Mouse (Mus musculus): Measurements from ENCODE around the gene Gtse1. TPM values are rescaled to one million over a fixed set of nuclear protein-coding genes. Genes with fewer than 3 reads are reported as not detected.
A peak's percentile ranks its signal among the peaks of the same experiment; 100 is the strongest.

Gtse1 gene
- polyA plus RNA-seq, 1 experiment from 2014 or later = 22.9 TPM

DNA sequence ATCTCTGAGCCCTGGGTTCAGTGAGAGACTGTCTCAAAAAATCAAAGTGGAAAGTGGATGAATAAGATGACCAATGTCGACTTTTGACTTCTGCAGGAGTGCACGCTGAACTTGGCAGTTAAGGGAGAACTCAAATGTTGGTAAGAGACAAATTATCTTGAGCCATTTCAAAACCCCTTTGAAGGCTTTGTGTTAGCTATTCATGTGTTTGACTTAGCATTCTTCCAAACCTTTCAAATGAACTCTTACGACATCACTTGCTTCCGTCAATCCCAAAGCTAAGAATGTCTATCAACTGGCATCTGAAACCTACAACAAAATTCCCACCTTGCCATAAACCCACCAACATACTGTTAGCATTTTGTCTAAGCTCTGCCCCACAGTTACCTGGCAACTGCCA lies 31.5 kb upstream of the Gtse1 start:
- Histone ChIP-seq H3K4me2 (ENCODE audit: low read depth, low read length) (no peak overlapping the region), H3K4me3 (ENCODE audit: low read length) (no peak overlapping the region), H3K27ac (ENCODE audit: low read length) (no peak overlapping the region), H3K27me3 (replicated peaks; ENCODE audit: control insufficient read depth, insufficient read depth, low read length) (no peaks in the 10 kb centered on the region), H3K4me1 (ENCODE audit: control insufficient read depth, insufficient read depth, low read length) (peaks cover 8% of the 10 kb centered on the region; the same call in 1 of the 2 replicates), H3K9ac (ENCODE audit: low read depth, low read length) (no peak overlapping the region), H3K9me3 (ENCODE audit: control insufficient read depth, low read length) (no peaks in the 10 kb centered on the region), H3K36me3 (ENCODE audit: control insufficient read depth, insufficient read depth, low read length) (no peaks in the 10 kb centered on the region)
- 83% methylated on average over 4 of the region's 4 CpGs for WGBS
- no peak for ATAC-seq

DNA sequence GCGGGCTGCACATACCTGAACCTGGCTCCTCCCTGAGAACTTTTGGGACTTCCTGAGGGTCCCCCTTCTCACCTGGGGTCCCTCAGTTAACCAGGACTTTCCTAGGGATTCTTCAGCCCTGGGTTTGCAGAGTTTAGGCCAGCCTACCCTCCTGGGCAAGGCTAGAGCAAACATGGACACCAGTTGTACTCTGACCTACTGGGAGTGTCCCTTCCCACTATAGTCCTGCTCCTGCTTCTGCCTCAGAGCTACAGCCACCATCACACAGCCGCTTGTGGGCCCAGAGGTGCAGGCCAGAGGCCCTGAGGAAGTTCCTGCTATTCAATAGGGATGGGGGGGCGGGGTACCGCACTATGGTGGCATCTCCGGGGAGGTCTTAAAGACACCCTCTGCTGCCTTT lies 30.1 kb upstream of the Gtse1 start:
- Histone ChIP-seq H3K27me3 (replicated peaks; ENCODE audit: control insufficient read depth, insufficient read depth, low read length) (no peaks in the 10 kb centered on the region), H3K36me3 (ENCODE audit: control insufficient read depth, insufficient read depth, low read length) (no peaks in the 10 kb centered on the region), H3K9me3 (ENCODE audit: control insufficient read depth, low read length) (no peaks in the 10 kb centered on the region), H3K4me2 (ENCODE audit: low read depth, low read length) (no peak overlapping the region), H3K27ac (ENCODE audit: low read length) (no peak overlapping the region), H3K4me3 (ENCODE audit: low read length) (no peak overlapping the region), H3K9ac (ENCODE audit: low read depth, low read length) (no peak overlapping the region), H3K4me1 (ENCODE audit: control insufficient read depth, insufficient read depth, low read length) (peaks cover 8% of the 10 kb centered on the region; the same call in 1 of the 2 replicates)
- WGBS = 63% methylated on average over 5 of the region's 5 CpGs
- 0 out of 2 replicates have a peak, but pooled peaks have one; percentile 44 for ATAC-seq

DNA sequence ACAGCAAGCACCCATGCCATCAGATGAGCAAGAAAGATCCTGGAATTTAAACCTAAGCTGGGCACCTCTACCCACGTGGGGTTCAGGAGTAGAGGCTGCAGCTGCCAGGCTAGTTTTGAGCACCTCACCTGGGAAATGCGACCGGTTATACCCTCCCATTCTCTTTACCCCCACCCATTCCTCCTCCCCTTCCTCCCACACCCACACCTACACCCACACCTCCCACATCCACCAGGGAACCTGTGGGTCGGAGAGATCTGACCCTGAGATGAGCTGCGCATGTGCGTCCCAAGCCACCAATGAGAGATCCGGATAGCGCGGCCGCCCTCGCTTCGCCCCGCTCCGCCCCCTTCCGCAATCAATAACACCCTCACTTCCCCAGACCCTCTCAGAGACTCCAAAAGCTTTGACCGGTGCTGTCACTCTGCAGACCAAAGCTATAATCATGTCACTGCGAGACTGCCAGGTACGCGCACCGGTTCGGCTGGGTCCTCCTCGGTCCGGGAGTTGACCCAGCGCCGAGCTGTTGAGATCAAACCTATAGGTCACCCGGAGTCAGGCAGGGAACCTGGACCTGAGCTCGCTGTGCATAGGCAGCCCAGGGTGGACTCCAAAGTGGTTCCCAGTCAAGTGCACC lies 27.5 kb upstream of the Gtse1 start, which contains the start of gene Ttc38:
TSS of gene Ttc38 (plus strand) at position 353 of the 637 bp plus-strand sequence.
- H3K9me3 ChIP-seq (ENCODE audit: control insufficient read depth, low read length) = no peaks in the 10 kb centered on the region
- peak; percentile 92 for ATAC-seq
- under 1% methylated on average over 27 of the region's 27 CpGs for WGBS
- peaks cover 8% of the 10 kb centered on the region; the same call in 1 of the 2 replicates for H3K4me1 ChIP-seq (ENCODE audit: control insufficient read depth, insufficient read depth, low read length)
- no peaks in the 10 kb centered on the region for H3K36me3 ChIP-seq (ENCODE audit: control insufficient read depth, insufficient read depth, low read length)
- H3K4me3 ChIP-seq (ENCODE audit: low read length) = peak within 1 kb of the TSS; percentile 58
- no peaks in the 10 kb centered on the region for H3K27me3 ChIP-seq (replicated peaks; ENCODE audit: control insufficient read depth, insufficient read depth, low read length)
- peak within 1 kb of the TSS; percentile 65; the same call in 1 of the 2 replicates for H3K27ac ChIP-seq (ENCODE audit: low read length)
- H3K9ac ChIP-seq (ENCODE audit: low read depth, low read length) = peak within 1 kb of the TSS; percentile 75
- peak within 1 kb of the TSS; percentile 82 for H3K4me2 ChIP-seq (ENCODE audit: low read depth, low read length)

DNA sequence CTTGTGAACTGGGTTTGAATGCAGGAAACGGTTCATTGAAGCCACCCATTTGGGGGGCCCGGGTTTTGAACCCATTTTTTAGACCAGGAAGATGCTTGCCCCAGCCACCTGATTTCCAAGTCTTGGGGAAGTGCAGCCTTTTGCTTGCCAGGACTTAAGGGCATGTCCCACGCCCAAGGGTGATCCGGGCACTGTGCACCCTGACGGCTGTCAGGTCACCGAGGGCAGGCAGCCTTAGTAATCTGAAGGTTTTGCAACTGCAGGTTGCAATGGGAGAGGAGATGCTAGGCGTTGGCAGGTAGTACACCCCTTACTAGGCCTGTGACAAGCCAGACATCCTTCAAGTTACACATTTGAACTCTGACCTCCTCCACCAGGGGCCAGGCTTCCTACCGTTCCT lies 26.9 kb upstream of the Gtse1 start:
- peak overlapping the region; percentile 58 for H3K4me3 ChIP-seq (ENCODE audit: low read length)
- H3K36me3 ChIP-seq (ENCODE audit: control insufficient read depth, insufficient read depth, low read length) = no peaks in the 10 kb centered on the region
- peaks cover 8% of the 10 kb centered on the region; the same call in 1 of the 2 replicates for H3K4me1 ChIP-seq (ENCODE audit: control insufficient read depth, insufficient read depth, low read length)
- no peaks in the 10 kb centered on the region for H3K9me3 ChIP-seq (ENCODE audit: control insufficient read depth, low read length)
- H3K27me3 ChIP-seq (replicated peaks; ENCODE audit: control insufficient read depth, insufficient read depth, low read length) = no peaks in the 10 kb centered on the region
- peak overlapping the region; percentile 75 for H3K9ac ChIP-seq (ENCODE audit: low read depth, low read length)
- ATAC-seq = peak; percentile 36
- WGBS = 45% methylated on average over 8 of the region's 8 CpGs
- peak overlapping the region; percentile 82 for H3K4me2 ChIP-seq (ENCODE audit: low read depth, low read length)
- H3K27ac ChIP-seq (ENCODE audit: low read length) = peak overlapping the region; percentile 65; the same call in 1 of the 2 replicates

DNA sequence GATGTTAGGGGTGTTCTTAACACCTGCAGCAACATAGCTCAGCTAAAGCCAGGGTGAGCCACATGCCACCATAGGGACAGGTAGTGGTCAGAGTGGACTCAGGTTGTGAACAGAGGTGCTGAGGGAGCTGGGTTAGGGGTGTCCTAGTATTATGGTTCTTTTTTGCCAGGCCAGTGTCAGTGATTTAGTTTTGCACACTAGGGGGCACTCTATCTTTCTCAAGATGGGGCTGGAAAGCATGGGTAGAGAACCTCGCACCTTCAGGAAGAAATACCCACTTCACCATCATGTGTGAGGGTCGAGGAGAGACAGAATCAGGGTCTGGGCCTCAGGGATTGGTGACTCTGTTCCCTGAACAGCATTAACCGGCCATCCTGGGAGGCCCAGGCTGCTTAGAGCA lies 24.2 kb upstream of the Gtse1 start:
- no peak for ATAC-seq
- Histone ChIP-seq H3K4me3 (ENCODE audit: low read length) (no peak overlapping the region), H3K9ac (ENCODE audit: low read depth, low read length) (no peak overlapping the region), H3K4me1 (ENCODE audit: control insufficient read depth, insufficient read depth, low read length) (peaks cover 8% of the 10 kb centered on the region; the same call in 1 of the 2 replicates), H3K4me2 (ENCODE audit: low read depth, low read length) (no peak overlapping the region), H3K9me3 (ENCODE audit: control insufficient read depth, low read length) (no peaks in the 10 kb centered on the region), H3K27me3 (replicated peaks; ENCODE audit: control insufficient read depth, insufficient read depth, low read length) (no peaks in the 10 kb centered on the region), H3K36me3 (ENCODE audit: control insufficient read depth, insufficient read depth, low read length) (no peaks in the 10 kb centered on the region), H3K27ac (ENCODE audit: low read length) (no peak overlapping the region)
- 57% methylated on average over 3 of the region's 3 CpGs for WGBS

DNA sequence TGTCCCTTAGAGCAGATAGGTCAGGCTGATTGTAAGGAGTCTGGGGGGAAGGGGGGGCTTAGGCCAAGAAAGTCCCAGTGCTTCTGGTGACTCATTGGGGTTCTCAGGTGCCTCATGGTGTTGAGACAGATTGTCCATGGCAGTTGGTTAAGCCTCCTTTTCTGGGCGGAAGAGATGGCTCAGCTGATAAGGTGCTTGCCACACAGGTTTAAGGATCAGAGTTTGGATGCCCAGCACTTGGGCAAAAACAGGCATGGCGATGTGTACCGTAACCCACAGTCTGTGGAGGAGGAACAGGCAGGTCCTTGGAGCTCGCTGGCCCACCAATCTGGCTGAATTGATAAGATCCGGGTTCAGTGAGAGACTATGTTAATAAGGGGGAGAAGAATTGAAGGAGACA lies 22.7 kb upstream of the Gtse1 start:
- Histone ChIP-seq H3K9ac (ENCODE audit: low read depth, low read length) (no peak overlapping the region), H3K36me3 (ENCODE audit: control insufficient read depth, insufficient read depth, low read length) (no peaks in the 10 kb centered on the region), H3K4me3 (ENCODE audit: low read length) (no peak overlapping the region), H3K4me2 (ENCODE audit: low read depth, low read length) (no peak overlapping the region), H3K27ac (ENCODE audit: low read length) (no peak overlapping the region), H3K4me1 (ENCODE audit: control insufficient read depth, insufficient read depth, low read length) (0 out of 2 replicates have a peak, but pooled peaks cover 4% of the 10 kb centered on the region), H3K9me3 (ENCODE audit: control insufficient read depth, low read length) (no peaks in the 10 kb centered on the region), H3K27me3 (replicated peaks; ENCODE audit: control insufficient read depth, insufficient read depth, low read length) (no peaks in the 10 kb centered on the region)
- 94% methylated on average over 5 of the region's 5 CpGs for WGBS
- no peak for ATAC-seq

DNA sequence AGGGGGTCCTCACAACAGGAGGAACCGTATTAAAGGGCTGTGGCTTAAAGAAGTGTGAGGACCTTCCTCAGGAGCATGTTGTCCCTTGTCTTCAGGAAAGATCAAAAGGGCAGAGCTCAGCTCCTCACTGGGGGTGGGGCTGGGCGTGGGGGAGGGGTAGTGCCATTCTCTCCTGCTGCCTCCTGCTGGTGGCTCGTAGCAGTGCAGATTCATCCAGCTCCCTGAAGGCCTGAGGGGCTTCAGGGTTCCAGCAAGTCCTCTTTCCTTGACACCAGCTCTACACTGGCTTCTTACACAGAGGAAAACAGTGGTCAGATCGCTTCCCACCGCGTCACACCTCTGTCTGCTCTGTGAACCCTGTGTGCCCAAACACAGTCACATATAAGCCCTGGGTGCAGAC lies 18.6 kb upstream of the Gtse1 start:
- H3K9me3 ChIP-seq (ENCODE audit: control insufficient read depth, low read length) = no peaks in the 10 kb centered on the region
- H3K27ac ChIP-seq (ENCODE audit: low read length) = no peak overlapping the region
- no peak overlapping the region for H3K4me2 ChIP-seq (ENCODE audit: low read depth, low read length)
- H3K4me3 ChIP-seq (ENCODE audit: low read length) = no peak overlapping the region
- WGBS = 35% methylated on average over 6 of the region's 6 CpGs
- no peak for ATAC-seq
- no peaks in the 10 kb centered on the region for H3K27me3 ChIP-seq (replicated peaks; ENCODE audit: control insufficient read depth, insufficient read depth, low read length)
- H3K9ac ChIP-seq (ENCODE audit: low read depth, low read length) = no peak overlapping the region
- no peaks in the 10 kb centered on the region for H3K36me3 ChIP-seq (ENCODE audit: control insufficient read depth, insufficient read depth, low read length)
- no peaks in the 10 kb centered on the region for H3K4me1 ChIP-seq (ENCODE audit: control insufficient read depth, insufficient read depth, low read length)

DNA sequence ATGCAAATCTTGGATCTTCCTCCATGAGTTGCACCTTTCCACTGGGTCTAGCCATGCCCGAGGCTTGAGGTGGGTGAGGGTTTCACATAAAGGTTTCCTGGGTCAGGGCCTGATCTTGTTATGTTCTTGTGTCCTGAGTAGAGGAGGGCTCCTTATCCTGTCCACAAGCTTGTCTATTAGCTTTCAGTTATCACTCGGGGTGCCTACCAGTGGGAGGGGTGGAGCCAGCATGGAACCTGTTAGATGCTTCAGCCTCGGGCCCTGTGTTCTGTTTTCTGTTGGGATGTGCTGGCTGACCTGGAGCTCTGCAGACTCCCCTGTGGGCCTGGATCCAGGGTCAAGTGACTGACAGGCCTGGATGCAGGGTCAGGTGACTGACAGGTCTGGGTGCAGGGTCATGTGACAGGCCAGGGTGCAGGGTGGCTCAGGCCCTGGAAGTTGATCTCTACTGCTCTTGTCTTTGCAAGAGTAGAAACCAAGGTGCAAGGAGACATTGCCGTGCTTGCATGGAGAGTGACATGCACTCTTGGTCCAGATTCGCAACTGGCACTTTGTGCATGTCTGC lies 17.7 kb upstream of the Gtse1 start:
- H3K9ac ChIP-seq (ENCODE audit: low read depth, low read length) = no peak overlapping the region
- no peak overlapping the region for H3K4me2 ChIP-seq (ENCODE audit: low read depth, low read length)
- H3K27ac ChIP-seq (ENCODE audit: low read length) = no peak overlapping the region
- H3K9me3 ChIP-seq (ENCODE audit: control insufficient read depth, low read length) = no peaks in the 10 kb centered on the region
- 79% methylated on average over 5 of the region's 5 CpGs for WGBS
- H3K4me1 ChIP-seq (ENCODE audit: control insufficient read depth, insufficient read depth, low read length) = no peaks in the 10 kb centered on the region
- no peaks in the 10 kb centered on the region for H3K27me3 ChIP-seq (replicated peaks; ENCODE audit: control insufficient read depth, insufficient read depth, low read length)
- no peaks in the 10 kb centered on the region for H3K36me3 ChIP-seq (ENCODE audit: control insufficient read depth, insufficient read depth, low read length)
- ATAC-seq = no peak
- no peak overlapping the region for H3K4me3 ChIP-seq (ENCODE audit: low read length)

DNA sequence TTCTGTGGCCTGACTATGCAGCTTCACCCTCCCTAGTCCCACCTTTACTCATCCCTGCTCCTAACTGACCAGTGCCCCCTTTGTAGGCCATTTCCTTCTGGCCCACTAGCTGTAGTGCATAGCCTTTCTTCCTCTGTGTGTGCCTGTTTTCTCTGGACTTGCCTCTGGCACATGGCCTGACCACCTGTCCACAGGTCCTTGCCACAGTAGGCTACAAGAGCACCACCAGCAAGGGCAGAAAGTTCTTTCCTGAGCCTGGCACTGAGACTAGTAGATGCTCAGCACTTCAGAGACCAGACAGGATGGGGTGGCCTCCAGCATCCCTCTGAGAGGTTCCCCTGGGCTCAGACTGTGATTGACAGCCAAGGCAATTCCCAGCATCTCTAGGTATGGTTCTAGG lies 14.5 kb upstream of the Gtse1 start:
- no peak overlapping the region for H3K27ac ChIP-seq (ENCODE audit: low read length)
- H3K9me3 ChIP-seq (ENCODE audit: control insufficient read depth, low read length) = no peaks in the 10 kb centered on the region
- no peaks in the 10 kb centered on the region for H3K36me3 ChIP-seq (ENCODE audit: control insufficient read depth, insufficient read depth, low read length)
- H3K4me1 ChIP-seq (ENCODE audit: control insufficient read depth, insufficient read depth, low read length) = no peaks in the 10 kb centered on the region
- H3K27me3 ChIP-seq (replicated peaks; ENCODE audit: control insufficient read depth, insufficient read depth, low read length) = no peaks in the 10 kb centered on the region
- ATAC-seq = no peak
- no peak overlapping the region for H3K4me2 ChIP-seq (ENCODE audit: low read depth, low read length)
- no peak overlapping the region for H3K4me3 ChIP-seq (ENCODE audit: low read length)
- no peak overlapping the region for H3K9ac ChIP-seq (ENCODE audit: low read depth, low read length)
